Mouse (Mus musculus): ENCODE measurements around the gene Naga.

The Naga gene

DNA sequence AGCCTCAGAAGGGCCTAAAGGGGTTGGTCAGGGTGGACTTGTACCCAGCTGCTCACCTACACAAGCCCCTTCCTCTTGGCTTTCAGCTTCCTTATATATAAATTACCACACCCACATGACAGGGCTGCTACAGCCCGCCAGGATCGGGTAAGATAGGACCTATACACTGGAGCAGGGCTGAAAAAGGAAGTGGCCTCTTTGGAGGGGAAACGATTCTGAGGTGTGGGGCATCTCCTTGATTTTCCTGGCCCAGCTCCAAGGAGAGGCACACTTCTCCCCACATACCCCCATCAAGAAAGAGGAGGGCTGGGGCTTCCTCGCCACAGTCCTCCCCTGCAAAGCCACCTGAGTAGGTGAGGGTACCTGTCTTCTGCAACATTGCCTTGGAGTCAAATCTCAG lies 850 bp downstream of the Naga start:
- no peak for DNase-seq (ENCODE audit: low read depth)

- no peak for DNase-seq (ENCODE audit: low read depth)
Observed at GRCm38 (mm10) chr15:82336629-82337028, 2.1 kb downstream of the Naga start.

- no peak for DNase-seq (ENCODE audit: low read depth)
Observed at GRCm38 (mm10) chr15:82335194-82335593, 3.5 kb downstream of the Naga start.

- no peak for DNase-seq (ENCODE audit: low read depth)
Observed at GRCm38 (mm10) chr15:82325382-82325781, 13.3 kb downstream of the Naga start.

- DNase-seq (ENCODE audit: low read depth), result no peak
Observed at GRCm38 (mm10) chr15:82322195-82322594, 16.5 kb downstream of the Naga start.

- DNase-seq (ENCODE audit: low read depth), result no peak
Observed at GRCm38 (mm10) chr15:82319613-82320012, 19.1 kb downstream of the Naga start.

DNA sequence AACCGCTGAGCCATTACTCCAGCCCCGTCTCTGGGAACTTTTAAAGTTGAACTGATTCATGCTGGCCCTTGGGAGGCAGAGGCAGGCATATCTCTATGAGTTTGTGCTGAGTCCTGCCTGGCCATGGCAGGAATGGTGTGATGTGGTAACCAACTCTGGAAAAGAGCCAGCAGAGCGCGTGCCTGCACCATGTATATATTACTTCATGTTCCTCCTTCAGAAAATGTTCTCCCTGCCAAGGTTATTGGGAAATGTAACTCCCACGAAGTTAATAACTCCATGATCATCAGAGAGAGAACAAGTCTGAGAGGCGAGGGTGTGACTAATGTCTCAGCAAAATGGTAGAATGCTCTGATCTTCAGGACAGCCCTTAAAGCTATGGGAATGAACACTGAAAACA lies 20.9 kb downstream of the Naga start:
- DNase-seq (ENCODE audit: low read depth), result no peak

DNA sequence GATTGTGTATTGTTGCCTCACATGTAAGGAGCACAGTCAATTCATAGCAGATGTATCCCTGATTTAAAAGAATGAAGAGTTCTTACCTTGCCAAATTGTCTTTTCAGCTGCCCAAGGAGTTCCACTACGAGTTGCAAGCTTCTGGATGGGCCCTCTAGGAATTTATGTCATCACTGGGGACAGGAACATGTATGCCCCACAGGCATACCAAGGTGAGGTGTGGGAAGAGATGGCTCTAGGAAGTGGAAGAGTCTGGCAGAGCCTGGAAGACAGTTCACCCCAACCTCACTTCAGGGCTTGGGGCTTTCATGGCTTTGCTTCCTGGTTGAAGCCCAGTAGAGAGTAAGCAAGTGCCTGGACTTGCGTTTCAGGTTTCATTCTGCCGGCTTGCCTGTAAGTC lies 30.3 kb downstream of the Naga start:
- no peak for DNase-seq (ENCODE audit: low read depth)

DNA sequence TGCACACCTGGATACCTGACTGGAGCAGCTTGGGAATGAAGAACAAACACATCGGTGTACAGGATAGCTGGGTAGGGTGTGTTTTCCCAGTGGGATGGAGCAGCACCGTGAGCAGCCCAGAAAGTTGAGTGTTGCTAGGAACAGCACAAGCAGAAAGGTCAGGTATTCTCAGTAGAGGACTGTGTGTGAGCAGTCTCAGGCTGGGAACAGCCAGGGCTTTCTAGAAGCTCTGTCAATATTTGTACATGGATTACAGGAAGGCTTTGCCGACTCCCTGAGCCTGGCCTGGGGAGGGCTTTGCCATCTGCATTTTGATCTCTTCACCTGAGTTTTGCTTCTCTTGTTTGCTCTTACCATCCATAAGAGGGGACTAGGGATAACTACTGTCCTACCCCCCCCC lies 31.6 kb downstream of the Naga start:
- no peak for DNase-seq (ENCODE audit: low read depth)

- DNase-seq (ENCODE audit: low read depth), result no peak
Observed at GRCm38 (mm10) chr15:82298764-82299561, 39.8 kb downstream of the Naga start, which contains the start of gene Wbp2nl. Wbp2nl (plus strand) TSS chr15:82298954.

DNA sequence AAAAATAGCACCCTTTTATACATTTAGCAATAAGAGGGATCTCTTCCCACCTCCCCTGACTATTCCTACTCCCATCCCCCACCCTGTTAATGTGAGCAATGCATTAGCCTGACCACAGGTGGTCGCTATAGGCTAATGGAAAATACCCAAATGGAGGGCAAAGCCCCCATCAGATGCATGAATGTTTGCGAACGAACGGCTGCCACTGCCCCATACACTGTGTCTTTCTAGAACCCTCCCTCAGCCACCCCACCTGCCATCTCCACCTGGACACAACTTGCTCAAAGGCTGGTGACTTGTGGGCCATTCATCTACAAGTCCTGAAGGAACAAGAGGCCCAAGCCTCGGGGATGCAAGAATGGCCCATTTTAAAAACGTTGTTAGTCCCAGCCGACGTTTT lies 44.7 kb downstream of the Naga start:
- DNase-seq (ENCODE audit: low read depth), result no peak

- DNase-seq (ENCODE audit: low read depth), result no peak
Observed at GRCm38 (mm10) chr15:82293271-82293711, 45.4 kb downstream of the Naga start.

- DNase-seq (ENCODE audit: low read depth), result no peak
Observed at GRCm38 (mm10) chr15:82292851-82293250, 45.9 kb downstream of the Naga start.

- no peak for DNase-seq (ENCODE audit: low read depth)
Observed at GRCm38 (mm10) chr15:82290252-82290651, 48.5 kb downstream of the Naga start.

GRCm38 (mm10) chr15:82286157-82286556 lies 52.6 kb downstream of the Naga start:
- no peak for DNase-seq (ENCODE audit: low read depth)

GRCm38 (mm10) chr15:82280638-82281037 lies 58.1 kb downstream of the Naga start:
- no peak for DNase-seq (ENCODE audit: low read depth)

Measured in c-Kit-positive CD71-positive TER-119-negative erythroid progenitor cells, embryonic 14.5 days (primary cell).